Mouse (Mus musculus): ENCODE results near the gene Cnnm3. TPM values are rescaled to one million over a fixed set of nuclear protein-coding genes. Genes with fewer than 3 reads are reported as not detected.
A peak's percentile ranks its signal among the peaks of the same experiment; 100 is the strongest.

The Cnnm3 gene
- polyA plus RNA-seq (2015; fragmentation: Nextera tagmentation; extraction: Ambion mirVana) = 3.3 and 3.8 TPM in 2 replicates

GRCm38 (mm10) chr1:36511289-36512021 lies at the start of gene Cnnm3:
Gene Cnnm3, plus strand, starts transcription at chr1:36511867.
- DNase-seq (ENCODE audit: low spot score) = peak; percentile 99

- DNase-seq (ENCODE audit: low spot score) = no peak
Measured at GRCm38 (mm10) chr1:36465641-36466160, 46.0 kb upstream of the Cnnm3 start.

DNA sequence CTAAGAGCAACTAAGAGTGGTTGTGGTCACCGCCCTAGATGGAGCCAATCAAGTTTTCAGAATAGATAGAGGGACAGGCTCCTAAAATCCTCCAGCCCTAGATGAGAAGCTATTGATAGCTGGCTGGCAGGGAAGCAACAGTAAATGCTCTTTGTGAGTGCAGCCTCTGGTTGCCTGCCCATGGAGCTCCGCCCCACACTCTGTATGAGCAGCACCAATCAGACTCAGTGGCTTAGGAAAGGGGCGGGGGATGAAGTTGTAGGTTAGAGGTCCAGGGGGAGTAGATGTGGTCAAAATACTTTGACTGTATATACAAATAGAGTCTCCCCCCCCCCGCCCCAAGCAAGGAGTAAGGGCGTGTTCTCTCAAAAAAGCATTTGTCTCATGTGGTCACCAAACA lies 44.2 kb upstream of the Cnnm3 start:
- DNase-seq (ENCODE audit: low spot score) = no peak

GRCm38 (mm10) chr1:36469811-36470444 lies 41.7 kb upstream of the Cnnm3 start:
- no peak for DNase-seq (ENCODE audit: low spot score)

DNA sequence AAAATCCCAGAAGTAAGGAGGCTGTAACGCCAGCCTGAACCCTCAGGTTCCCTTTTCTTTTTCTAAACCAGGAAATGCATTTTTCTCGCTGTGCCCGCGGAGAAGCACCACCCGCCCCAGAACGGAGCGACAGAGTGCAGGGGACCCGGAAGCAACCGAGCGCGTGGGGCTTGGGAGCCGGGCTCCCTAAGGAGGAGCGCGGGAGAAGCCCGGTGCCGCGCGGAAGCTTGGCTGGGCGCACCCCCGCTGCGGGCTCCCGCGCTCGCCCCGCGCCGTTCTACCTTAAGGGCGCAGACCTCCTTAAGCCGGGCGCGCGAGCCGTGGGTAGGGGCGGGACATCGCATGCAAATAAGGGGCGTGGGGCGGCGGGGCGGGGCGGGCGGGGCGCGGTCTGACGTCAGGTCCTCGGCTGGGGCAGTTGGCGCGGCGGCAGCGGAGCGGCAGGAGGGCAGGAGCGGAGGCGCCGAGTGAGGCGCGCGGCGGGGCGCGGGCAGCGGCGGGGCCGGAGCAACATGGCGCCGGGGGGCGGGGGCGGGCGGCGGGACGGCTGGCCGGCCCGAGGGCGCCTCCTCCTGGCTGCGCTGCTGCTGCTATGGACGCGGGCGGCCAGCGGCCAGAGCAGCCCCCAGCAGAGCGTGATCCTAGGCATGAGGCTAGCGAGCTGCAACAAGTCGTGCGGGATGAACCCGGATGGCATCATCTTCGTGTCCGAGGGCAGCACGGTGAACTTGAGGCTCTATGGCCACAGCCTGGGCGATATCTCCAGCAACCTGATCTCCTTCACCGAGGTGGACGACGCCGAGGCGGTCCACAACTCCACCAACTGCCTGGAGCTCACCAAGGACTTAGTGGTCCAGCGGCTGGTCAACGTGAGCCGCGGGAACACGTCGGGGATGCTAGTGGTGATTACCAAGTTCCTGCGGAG lies 40.2 kb upstream of the Cnnm3 start, which contains the start of gene Cnnm4:
Gene Cnnm4, plus strand, starts transcription at position 440 of the 925 bp plus-strand sequence.
- peak; percentile 92 for DNase-seq (ENCODE audit: low spot score)

DNA sequence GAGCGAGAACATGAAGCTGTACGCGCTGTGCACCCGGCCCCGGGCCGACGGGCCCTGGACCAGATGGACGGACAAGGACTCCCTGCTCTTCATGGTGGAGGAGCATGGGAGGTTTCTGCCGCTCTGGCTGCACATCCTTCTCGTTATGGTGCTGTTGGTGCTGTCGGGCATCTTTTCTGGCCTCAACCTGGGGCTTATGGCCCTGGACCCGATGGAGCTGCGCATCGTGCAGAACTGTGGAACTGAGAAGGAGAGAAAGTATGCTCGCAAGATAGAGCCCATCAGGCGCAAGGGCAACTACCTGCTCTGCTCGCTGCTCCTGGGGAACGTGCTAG lies 39.6 kb upstream of the Cnnm3 start:
- DNase-seq (ENCODE audit: low spot score) = peak; percentile 38

GRCm38 (mm10) chr1:36473211-36473780 lies 38.4 kb upstream of the Cnnm3 start:
- no peak for DNase-seq (ENCODE audit: low spot score)

GRCm38 (mm10) chr1:36474646-36475045 lies 37.0 kb upstream of the Cnnm3 start:
- no peak for DNase-seq (ENCODE audit: low spot score)

- DNase-seq (ENCODE audit: low spot score) = no peak
Measured at GRCm38 (mm10) chr1:36475480-36476110, 36.1 kb upstream of the Cnnm3 start.

- no peak for DNase-seq (ENCODE audit: low spot score)
Measured at GRCm38 (mm10) chr1:36476426-36476825, 35.2 kb upstream of the Cnnm3 start.

DNA sequence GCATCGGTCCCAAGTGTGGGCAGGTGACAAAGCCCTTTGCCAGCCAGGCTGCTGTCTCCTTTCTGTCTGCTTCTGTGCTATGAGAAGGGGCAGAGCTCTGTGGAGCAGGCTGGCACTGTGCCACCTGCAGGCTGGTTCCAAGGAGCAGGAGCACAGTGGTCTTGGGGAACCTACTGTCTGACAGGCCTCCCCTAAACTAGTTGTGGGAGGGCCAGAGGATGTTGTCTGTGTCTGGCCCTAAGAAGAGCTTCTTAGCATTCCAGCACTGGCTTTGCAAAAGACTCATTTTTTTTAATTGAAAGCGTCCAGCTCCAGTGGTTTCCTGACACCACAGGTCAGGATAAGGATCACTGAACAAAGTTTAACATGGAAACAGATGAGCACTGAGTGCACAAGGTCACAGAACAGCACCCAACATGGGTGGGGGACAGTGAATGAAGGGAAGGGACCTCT lies 33.3 kb upstream of the Cnnm3 start:
- DNase-seq (ENCODE audit: low spot score) = no peak

DNA sequence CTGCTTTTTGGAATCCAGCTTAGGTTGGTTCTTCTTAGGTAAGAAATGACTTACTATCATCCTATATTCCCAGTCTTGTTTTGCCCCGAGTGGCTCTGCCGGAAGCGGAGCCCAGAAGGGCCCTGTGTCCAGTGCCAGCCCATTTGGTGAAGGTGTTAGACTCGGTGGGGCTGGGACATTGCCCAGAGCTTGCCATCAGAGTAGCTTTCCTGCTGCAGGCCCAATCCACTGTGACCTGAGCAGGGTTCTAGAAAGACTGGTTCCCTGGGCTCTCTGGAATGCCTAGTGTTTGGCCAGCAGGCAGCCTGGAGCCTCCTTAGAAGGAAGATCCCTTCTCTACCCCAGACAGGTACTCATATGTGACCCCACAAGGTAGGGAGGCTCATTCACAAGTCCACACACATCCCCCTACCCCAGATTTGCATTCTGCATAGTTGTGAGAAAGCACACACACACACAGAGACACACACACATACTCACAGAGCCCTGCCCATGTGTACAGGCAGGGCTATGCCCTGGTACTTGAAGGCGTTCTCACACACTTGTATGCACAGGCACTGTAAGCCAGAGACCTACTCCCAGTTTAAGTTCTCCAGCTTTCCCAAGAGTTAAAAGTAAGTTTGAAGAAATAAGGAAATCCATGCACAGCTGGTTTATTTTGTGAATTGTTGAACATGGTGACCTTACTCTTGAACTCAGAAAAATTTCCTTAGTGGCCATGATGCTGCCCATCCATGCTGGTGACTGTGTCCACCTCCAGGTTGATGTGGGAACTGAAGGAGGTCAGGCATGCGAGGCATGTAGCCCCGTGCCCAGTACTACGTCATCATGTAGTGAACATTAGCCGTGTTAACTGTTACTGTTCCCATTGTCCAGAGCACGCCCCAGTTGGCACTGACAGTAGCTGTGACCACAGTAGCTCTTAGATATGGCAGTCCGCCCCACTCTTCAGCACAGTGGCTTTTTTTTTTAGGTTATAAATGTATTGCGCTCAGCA lies 31.5 kb upstream of the Cnnm3 start:
- DNase-seq (ENCODE audit: low spot score) = no peak

GRCm38 (mm10) chr1:36483825-36484224 lies 27.8 kb upstream of the Cnnm3 start:
- no peak for DNase-seq (ENCODE audit: low spot score)

DNA sequence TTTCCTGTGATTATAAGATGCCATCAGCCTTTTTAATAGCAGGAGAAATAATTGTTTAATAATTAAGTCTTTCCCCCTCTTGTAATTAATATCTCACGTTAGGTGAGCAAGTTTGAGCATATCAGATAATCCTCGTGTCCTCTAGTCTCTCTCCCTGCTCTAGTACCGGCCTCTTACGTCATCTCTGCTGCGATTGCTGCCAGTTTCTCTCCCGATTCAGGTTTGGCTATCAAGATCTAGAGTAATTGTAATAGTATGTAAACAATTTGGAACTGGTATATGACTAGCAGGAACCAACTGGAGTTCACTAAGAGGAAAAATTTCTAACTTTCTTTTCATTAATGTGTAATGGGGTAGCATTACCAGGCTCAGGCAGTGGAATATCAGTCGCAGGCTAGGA lies 26.6 kb upstream of the Cnnm3 start:
- DNase-seq (ENCODE audit: low spot score) = no peak

- DNase-seq (ENCODE audit: low spot score) = no peak
Measured at GRCm38 (mm10) chr1:36487111-36487510, 24.6 kb upstream of the Cnnm3 start.

GRCm38 (mm10) chr1:36489661-36490060 lies 22.0 kb upstream of the Cnnm3 start:
- no peak for DNase-seq (ENCODE audit: low spot score)

GRCm38 (mm10) chr1:36492416-36493139 lies 19.1 kb upstream of the Cnnm3 start:
- no peak for DNase-seq (ENCODE audit: low spot score)

- no peak for DNase-seq (ENCODE audit: low spot score)
Measured at GRCm38 (mm10) chr1:36493299-36493698, 18.4 kb upstream of the Cnnm3 start.

DNA sequence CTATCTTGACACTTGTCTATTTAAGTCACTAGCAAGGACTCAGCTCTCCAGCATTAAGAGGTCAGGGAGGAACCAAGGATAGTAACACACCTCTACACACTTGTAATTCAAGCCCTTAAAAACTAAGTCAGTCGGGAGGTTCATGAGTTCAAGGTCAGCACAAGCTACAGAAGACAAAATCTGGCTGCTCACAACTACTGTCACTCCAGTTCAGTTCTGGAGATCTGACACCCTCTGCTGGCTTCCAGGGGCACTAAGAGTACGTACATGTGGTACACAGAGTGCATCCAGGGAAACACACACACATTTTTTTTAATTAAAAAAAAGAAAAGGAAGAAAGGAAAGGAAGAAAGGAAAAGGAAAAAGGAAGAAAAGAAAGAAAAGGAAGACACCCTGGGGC lies 14.9 kb upstream of the Cnnm3 start:
- no peak for DNase-seq (ENCODE audit: low spot score)

Data from thymus, postnatal 0 days (tissue).